Mouse (Mus musculus) lung, adult 18-20 months (tissue): ENCODE results near the gene Scamp3.
A peak's percentile ranks its signal among the peaks of the same experiment; 100 is the strongest.

Source experiments
- DNase-seq, 2 experiments: peaks; one replicate each; pipeline ENCODE4 v3.0.0; 2022; ENCODE audit warnings: mixed read lengths in 2 of 2

Gene Scamp3

DNA sequence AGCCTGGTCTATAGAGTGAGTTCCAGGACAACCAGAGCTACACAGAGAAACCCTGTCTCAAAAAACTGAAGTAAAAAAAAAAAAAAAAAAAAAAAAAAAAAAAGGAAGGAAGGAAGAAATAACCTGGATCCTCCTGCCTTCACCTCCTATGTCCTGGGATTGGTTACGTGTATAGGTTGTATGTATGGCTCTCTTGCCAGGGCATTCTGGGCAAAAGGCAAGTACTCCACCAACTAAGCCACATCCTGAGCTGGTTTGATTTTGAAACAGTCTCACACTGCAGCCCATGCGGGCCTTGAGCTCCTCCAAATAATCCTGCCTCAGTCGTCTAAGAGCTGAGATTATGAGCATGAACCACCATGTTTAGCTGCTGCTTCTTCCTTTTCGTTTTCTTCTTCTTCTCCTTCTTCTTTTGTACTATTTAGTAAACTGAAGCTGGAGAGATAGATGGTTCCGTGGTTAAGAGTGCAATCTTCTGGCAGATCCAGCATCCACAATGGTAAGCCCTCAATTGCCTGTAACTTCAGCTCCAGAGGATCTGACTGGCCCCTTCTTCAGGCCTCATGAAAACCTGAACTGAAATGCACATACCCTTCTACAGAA lies 13.5 kb upstream of the Scamp3 start:
- no peak for DNase-seq

DNA sequence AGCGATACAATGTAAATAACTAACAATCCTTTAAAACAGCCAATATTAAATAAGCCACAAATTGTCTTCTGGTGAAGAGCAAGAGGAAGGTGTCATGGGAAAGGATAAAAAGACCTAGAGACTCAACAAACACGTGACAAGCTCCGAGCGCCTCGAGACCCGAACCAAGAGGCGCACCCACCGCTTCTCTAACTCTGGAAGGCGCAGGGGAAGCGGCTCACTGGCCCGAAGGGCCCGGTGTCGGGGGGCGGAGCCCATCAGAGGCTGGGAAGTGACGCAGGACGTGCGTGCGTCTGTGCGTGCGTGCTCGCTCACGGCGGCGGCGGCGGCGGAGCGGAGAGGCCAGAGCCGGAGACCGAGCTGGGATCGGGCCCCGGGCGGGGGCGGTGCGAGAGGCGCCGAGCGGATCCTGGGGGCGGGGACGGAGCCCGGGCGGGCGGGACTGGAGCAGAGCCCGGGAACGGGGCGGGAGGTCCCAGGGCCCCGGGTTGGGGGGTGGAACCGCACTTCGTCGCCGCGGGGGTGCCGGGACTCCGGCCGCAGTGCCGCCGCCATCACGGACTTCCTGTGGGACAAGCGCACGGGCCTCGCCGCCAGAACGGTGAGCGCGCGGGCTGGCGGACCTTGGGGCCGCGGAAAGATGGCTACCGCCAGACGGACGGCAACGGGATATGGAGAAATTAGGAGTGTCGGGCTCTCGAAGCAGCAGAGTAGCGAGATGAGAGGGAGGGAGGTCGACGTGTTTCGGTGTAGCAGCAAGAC lies 12.6 kb upstream of the Scamp3 start, which contains the start of gene Clk2:
TSS of gene Clk2 (plus strand) at position 290 of the 762 bp plus-strand sequence.
- peak; percentile 95 to 96 for DNase-seq

DNA sequence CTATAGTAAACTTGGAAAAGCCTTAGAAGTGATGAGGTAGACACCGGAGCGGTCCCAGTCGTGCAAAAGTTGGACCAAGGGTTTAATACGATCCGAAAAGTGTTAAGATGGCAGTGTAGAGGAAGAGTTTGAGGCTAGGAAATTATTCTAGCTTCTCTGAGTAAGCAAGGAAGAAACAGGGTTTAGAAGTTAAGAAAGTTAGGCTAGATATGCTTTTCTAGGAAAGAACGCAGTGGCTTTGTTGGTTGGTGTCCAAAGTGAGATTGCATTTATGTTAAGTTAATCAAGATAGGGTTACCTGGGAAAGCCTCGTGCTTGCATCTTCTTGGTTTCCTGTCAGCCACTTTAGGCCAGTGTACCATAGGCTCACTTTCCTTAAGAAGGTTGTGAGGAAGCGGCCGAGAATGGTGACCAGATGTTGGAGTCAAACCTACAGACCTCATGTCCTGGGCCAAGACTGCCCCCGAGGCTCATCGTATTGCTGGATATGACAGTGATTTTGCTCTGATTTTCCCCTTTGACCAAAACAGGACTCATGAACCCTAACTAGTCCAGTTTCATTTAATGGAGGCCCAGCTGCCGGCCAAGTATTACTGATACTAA lies 11.9 kb upstream of the Scamp3 start:
- DNase-seq, result no peak

DNA sequence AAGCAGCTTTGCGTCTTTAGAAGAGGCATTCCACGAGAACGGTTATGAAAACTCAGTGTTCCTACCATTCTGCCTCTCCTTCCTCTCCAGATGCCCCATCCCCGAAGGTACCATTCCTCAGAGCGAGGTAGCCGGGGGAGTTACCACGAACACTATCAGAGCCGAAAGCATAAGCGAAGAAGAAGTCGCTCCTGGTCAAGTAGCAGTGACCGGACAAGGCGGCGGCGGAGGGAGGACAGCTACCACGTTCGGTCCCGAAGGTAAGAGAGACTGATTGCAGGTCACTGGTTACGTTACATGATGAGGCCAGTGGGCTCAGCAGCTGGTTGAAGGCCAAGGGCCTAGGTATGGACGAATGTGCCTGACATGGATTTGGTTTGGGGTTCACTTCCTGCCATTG lies 10.3 kb upstream of the Scamp3 start:
- no peak for DNase-seq

DNA sequence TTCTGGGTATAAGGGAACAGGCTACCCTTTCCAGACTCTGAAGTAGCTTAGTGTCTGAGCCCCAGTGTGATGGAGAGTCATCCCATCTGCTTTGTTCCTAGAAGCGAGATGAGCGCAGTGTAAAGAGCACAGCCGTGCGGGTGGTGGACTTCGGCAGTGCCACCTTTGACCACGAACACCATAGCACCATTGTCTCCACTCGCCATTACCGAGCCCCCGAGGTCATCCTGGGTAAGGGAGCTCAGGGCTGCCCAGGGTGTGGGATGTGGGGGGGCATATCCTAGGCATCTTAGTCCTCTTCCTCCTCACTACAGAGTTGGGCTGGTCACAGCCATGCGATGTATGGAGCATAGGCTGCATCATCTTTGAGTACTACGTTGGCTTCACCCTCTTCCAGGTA lies 2.4 kb upstream of the Scamp3 start:
- DNase-seq, result no peak

DNA sequence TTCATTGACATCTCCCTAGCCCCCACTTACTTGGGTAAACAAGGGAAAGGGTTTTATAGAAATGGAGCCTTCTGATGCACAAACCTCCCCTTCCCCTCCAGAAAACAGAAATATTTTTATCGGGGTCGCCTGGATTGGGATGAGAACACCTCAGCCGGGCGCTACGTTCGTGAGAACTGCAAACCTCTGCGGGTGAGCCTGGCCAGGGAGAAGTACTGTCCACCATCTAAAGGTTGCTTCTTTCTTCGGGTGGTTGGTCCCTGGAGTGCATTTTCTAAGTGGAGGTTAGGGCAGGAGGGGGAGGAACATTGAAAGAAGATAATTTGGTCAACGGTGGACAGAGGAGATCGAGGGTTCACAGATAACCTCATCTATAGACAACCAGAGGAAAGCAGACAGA lies 1.7 kb upstream of the Scamp3 start:
- no peak for DNase-seq

DNA sequence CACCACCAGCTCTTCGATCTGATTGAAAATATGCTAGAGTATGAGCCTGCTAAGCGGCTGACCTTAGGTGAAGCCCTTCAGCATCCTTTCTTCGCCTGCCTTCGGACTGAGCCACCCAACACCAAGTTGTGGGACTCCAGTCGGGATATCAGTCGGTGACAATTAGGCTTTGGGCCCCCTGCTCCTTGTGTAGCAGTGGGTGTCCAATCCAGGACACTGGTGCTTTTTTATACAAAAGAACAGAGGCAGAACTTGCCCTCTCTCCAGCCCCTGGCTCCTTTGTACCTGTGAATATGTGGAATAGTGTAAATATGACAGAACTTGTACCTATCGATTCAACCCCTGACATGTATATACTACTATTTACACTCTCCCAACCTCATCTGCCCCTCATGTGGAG lies 852 bp upstream of the Scamp3 start:
- no peak for DNase-seq

DNA sequence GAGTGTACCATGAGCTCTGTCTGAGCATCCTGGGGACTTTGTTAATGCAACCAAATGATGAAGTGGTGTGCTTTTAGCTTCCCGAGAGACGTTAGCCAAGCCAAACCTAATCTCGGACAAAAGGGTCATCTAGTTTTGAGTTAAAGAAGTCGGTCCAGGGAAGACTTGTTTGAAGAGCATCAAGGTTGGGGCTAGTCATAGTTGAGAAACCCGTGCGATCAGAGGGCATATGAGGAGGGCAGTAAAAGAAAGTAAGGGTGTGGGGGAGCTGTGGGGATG lies 773 bp downstream of the Scamp3 start:
- DNase-seq, result no peak

DNA sequence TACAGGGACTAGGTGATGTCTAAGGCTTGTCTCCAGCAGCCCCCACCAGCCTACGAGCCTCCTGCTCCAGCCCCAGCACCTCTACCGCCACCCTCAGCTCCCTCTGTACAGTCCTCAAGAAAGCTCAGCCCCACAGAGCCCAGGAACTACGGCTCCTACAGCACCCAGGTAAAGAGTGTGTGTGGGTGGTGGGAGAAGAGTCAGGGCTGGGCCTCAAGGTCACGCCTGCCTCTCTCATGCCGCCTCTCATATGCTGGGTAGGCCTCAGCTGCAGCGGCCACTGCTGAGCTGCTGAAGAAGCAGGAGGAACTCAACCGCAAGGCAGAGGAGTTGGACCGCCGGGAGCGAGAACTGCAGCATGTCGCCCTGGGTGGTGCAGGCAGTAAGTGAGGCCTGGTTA lies 1.8 kb downstream of the Scamp3 start:
- DNase-seq, result no peak

DNA sequence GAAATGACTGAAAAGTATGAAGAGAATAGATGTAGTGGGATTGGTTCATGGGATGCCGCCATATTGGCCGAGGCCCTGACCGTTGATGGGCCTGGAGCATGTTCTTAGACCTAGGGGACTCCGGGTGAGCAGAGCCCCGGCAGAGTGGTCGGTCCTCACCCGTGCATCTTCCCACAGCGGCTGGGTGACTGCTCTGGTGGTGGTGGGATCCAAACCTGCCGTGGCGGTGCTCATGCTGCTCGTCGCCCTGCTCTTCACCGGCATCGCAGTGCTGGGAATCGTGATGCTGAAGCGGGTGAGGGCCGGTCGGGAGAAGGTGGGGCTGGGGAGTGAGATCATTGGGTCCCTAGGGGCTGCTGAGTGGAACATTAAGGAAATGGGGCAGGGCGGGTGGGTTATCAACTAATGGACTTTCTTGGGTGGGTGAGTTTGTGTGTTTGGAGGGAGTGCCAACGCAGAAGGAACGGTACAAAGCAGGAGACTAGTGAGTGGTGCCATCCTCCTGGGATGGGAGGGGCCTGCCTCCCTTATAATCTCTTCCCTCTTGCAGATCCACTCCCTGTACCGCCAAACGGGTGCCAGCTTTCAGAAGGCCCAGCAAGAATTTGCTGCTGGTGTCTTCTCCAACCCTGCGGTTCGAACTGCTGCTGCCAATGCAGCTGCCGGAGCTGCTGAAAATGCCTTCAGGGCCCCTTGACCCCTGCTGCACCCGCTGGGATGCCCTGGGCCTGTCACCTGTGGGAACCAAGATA lies 4.7 kb downstream of the Scamp3 start:
- no peak for DNase-seq

DNA sequence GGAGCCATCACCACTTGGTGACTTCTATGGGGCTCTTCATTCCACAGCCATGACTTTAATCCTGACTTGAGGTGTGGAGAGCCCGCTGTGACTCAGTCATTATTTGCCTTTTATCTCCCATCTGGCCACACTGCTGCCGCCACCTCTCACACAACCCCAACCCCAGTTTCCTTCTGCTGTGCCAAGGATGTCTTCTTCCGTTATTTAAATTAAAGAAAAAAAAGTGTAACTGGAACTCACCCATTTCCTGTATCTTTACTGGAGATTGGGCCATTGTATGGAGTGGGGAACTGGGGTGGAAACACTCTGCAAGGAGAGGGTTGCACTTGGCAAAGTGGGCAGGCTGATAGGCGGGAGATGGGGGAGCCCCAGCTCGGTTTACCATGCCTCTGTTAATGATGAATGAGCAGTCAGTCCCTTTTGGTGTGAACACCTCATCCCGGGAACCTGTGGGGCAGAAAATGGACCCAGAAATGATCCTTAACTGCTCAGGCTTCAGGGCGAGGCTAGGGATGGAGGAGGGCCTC lies 5.3 kb downstream of the Scamp3 start:
- DNase-seq, result no peak

DNA sequence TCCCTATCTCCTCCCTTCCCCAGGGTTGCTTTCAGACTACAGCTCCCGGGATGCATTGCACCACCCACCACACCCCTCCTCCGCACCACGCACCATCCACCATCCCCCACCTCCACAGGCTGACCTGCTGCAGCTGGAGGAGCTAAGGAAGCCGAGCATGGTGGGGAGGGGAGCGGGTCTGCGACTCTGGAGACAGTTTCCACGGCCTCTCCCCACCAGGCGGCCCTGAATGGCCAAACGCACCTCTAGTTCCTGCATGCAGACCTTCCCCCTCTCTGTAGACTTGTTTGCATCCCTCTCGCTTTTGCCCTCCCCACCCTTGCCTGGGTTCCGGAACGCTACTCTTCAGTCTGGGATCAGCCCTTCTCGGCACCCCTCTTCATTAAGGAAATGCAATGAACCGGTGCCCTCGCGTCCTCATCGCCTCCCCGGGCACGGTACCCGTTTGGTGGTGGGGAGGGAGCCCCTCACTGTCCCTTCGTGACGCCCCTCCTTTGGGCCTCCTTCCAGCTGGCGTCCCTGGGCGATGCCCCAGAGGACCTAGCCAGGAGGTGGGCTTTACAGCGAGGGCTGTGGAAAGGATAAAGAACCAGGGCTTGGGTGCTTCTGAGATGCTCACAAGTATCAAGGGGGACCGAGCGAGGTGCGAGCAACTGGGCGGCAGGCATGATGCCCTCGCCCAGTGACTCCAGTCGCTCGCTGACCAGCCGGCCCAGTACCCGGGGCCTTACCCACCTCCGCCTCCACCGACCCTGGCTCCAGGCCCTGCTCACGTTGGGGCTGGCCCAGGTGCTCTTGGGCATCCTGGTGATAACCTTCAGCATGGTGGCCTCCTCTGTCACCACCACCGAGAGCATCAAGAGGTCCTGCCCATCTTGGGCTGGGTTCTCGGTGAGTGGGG lies 6.0 kb downstream of the Scamp3 start, which contains the start of gene Fam189b:
TSS of gene Fam189b (plus strand) at position 86 of the 901 bp plus-strand sequence.
- peak; percentile 85 to 89 for DNase-seq

DNA sequence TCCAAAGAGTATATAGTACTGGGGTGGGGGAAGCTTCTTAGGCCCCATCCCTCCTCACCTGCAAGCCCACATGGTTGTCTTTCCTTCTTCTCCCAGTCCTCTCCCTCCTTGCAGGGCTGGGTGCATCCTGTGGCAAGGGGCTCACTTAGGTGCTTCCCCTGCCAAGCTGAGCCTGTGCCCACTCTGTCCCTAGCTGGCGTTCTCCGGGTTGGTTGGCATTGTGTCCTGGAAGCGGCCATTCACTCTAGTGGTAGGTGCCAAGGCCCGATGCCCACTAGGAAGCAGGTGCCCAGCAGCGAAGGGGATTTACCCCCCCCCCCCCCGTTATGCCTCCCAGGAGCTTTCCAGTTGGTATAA lies 6.7 kb downstream of the Scamp3 start:
- no peak for DNase-seq

DNA sequence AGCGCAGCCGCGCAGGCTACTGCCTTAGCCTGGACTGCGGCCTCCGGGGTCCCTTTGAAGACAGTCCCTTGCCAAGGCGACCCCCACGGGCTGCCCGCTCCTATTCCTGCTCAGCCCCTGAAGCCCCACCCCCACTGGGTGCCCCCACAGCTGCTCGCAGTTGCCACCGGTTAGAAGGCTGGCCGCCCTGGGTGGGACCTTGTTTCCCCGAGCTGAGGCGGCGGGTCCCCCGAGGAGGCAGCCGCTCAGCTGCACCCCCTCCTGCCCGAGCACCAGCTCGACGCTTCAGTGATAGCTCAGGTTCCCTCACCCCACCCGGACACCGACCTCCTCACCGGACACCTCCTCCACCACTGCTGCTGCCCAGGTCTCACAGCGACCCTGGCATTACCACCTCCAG lies 9.9 kb downstream of the Scamp3 start:
- no peak for DNase-seq

DNA sequence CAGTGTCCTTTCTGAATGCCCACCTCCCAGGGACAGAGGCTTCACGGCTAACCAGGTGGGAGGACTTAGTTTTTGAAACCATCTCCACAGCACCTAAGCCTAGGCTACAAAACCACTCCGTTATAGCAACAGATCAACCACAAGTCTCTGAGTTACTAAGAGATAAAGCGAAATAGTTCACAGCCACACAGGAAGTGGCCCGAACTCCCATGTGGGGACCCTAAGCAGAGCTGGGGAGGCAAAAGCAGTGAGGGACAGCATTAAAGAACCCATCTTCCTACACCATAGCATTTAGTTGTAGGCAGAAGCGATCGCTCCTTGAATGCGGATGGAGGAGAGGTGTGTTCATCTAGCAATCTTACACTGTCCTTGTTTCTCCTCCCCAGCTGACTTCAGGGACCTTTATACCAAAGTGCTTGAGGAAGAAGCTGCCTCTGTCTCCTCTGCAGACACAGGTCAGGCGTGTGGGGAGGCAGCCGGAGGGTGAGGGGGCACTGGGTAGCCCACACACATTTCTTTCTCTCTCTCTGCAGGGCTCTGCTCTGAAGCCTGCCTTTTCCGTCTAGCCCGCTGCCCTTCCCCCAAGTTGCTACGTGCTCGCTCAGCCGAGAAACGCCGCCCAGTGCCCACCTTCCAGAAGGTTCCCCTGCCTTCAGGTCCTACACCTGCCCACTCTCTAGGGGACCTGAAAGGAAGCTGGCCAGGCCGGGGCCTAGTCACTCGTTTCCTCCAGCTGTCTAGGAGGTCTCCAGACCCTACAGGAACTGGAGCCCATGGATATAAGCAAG lies 10.6 kb downstream of the Scamp3 start:
- DNase-seq, result no peak

DNA sequence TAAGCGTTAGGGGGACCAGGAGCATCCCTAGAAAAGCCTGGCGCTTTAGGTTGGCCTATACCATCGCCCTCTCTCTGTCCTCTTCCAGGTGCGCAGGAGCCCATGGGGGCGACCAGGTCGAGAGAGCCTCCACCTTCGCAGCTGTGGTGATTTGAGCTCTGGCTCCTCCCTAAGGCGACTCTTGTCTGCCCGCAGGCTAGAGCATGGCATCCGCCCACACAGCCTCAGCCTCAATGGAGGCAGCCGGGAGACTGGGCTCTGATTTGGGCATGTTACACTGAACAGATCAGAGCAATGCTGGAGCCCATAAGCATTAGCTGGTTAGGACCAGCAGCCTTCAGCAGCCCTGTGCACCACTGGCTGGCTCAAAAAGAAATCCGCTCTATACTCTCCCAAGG lies 11.2 kb downstream of the Scamp3 start:
- DNase-seq, result no peak

DNA sequence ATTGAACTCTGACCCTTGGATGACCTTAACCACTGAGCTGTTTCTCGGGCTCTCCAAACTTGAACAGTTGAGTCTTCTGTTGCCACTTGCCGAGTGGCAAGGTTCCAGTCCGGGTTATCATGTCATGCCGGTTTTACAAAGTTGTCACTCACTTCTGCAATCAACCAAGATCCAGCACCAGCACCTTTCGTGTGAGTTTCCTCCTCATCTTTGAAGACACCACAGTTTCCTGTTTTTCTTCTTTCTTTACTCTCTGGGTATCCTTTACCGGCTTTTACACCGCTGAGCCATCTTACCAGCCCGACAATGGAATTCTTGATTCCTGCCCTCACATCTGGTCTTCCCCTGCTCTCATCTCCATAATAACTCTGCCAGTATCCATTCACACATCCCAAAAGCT lies 13.2 kb downstream of the Scamp3 start:
- no peak for DNase-seq

DNA sequence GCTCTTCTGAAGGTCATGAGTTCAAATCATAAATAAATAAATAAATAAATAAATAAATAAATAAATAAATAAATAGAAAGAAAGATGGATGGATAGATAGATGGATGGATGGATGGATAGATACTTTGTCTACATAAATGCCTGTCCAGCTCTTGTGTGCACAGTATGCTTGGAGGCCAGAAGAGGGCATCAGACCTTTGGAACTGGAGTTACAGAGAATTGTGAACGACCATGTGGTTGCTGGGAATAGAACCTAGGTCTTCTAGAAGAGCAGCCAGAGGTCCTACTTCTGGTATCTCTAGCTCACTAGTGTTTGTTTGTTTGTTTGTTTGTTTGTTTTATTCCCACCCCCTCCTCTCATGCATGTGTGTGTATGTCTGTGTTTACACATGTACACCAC lies 16.1 kb downstream of the Scamp3 start:
- no peak for DNase-seq

DNA sequence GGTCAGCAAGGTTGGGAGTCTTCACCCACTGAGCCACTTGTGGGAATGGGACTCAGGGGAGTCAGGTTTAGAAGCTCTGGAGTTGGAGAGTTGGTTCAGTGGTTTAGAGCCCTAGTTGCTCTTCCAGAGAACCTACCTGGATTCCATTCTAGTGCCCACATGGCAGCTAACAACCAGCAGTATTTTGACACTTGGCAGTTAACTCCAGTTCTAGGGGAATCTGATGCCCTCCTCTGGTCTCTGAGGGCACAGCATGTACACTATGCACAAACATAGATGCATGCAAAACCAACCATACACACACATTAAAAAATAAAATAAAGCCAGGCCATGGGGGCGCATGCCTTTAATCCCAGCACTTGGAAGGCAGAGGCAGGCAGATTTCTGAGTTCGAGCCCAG lies 16.6 kb downstream of the Scamp3 start:
- DNase-seq, result no peak

DNA sequence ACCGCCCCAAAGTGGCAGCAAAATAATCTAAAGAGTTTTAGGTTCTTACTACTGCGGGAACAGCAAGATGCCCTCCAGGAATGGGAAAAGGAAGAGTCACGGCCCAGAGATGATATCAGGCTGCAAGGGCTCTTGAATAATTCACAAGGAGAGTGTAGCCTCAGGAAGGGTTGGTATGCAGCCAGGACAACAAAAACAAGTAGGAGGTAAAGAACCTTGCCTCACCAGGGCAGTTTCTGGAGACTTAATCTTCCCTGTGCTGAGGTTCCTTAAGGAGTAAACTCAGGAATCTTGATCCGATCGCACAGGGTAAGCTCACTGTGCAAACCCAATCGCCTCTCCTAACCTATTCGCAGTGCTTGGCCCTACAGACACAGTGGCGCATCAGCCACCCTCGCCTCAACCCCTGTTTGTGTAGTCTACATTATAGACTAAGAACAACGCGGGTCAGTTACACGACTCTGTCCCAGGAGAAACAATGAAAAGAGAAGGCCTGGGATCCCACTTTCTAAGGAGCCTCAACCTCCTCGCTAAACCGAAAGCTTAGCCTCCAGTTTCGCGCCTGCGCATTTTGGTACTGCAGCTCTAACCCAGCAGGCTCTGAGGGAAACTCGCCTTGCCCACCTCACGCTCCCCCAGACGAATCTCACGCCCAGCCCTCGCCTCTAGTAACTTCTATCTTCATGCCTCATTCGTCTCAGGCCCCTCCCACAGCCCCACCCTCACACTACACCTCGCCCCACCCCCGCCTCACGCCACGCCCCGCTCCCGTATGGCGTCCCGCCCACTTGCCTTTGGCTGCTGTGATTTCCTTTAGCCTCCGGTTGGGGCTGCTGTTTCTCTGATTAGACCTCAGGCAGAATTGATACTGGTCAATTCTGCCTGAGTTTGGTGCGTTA lies 19.0 kb downstream of the Scamp3 start:
- DNase-seq, result peak; percentile 92 to 93

DNA sequence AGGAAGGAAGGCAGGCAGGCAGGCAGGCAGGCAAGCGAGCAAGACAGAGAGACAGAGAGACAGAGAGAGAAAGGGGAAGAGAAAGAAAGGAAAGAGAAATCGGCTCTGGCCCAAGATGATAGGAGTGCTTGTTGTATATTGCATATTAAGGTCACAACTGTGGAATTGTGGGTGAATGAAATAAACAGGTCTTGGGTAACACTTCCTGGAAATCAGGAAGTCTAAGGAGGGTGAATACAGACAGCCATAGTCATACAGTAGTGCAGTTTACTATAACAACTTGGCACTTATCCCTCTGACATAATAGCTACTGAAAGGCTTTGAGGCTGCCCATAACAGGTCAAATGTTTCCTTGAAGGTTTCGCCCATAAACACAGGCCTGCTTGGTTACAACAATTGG lies 22.6 kb downstream of the Scamp3 start:
- DNase-seq, result no peak
